Mouse (Mus musculus) cerebellum, adult 8-10 months (tissue): ENCODE measurements around the gene Syna.

Experiments
- DNase-seq: peaks from one replicate; pipeline ENCODE4 v3.0.0; 2022

Syna gene

GRCm38 (mm10) chr5:134560071-134560449 is at the start of gene Syna:
TSS of gene Syna (minus strand) at chr5:134560171.
- DNase-seq, result no peak

- DNase-seq, result no peak
Measured at GRCm38 (mm10) chr5:134607121-134607520, 47.1 kb upstream of the Syna start.

- DNase-seq, result no peak
Measured at GRCm38 (mm10) chr5:134606314-134606713, 46.3 kb upstream of the Syna start.

GRCm38 (mm10) chr5:134604376-134604775 is 44.4 kb upstream of the Syna start:
- no peak for DNase-seq

GRCm38 (mm10) chr5:134597711-134598110 is 37.7 kb upstream of the Syna start:
- no peak for DNase-seq

- DNase-seq, result no peak
Measured at GRCm38 (mm10) chr5:134593093-134593492, 33.1 kb upstream of the Syna start.

GRCm38 (mm10) chr5:134592026-134592581 is 32.1 kb upstream of the Syna start:
- no peak for DNase-seq

- DNase-seq, result no peak
Measured at GRCm38 (mm10) chr5:134589900-134590299, 29.9 kb upstream of the Syna start.

GRCm38 (mm10) chr5:134584798-134585197 is 24.8 kb upstream of the Syna start:
- no peak for DNase-seq

- DNase-seq, result no peak
Measured at GRCm38 (mm10) chr5:134583884-134584213, 23.9 kb upstream of the Syna start.

- no peak for DNase-seq
Measured at GRCm38 (mm10) chr5:134583006-134583883, 23.3 kb upstream of the Syna start.

- DNase-seq, result peak; percentile 98
Measured at GRCm38 (mm10) chr5:134582221-134582907, 22.4 kb upstream of the Syna start.

- no peak for DNase-seq
Measured at GRCm38 (mm10) chr5:134581146-134581545, 21.2 kb upstream of the Syna start, which contains the start of gene Rfc2. TSS of gene Rfc2 (plus strand) at chr5:134581366.

GRCm38 (mm10) chr5:134579135-134579534 is 19.2 kb upstream of the Syna start:
- DNase-seq, result no peak

- DNase-seq, result no peak
Measured at GRCm38 (mm10) chr5:134577534-134577933, 17.6 kb upstream of the Syna start.

- no peak for DNase-seq
Measured at GRCm38 (mm10) chr5:134576517-134577220, 16.7 kb upstream of the Syna start.

- DNase-seq, result no peak
Measured at GRCm38 (mm10) chr5:134575833-134576232, 15.9 kb upstream of the Syna start.

GRCm38 (mm10) chr5:134572508-134573214 is 12.7 kb upstream of the Syna start:
- no peak for DNase-seq

- peak; percentile 41 for DNase-seq
Measured at GRCm38 (mm10) chr5:134571730-134572507, 11.9 kb upstream of the Syna start.

GRCm38 (mm10) chr5:134568964-134569491 is 9.1 kb upstream of the Syna start:
- DNase-seq, result no peak

GRCm38 (mm10) chr5:134568030-134568429 is 8.1 kb upstream of the Syna start:
- DNase-seq, result no peak
